Mouse (Mus musculus): Measurements from ENCODE around the gene Wnt3.

GRCm38 (mm10) chr11:103780152-103780551, 6.2 kb downstream of the Wnt3 start:
- TF ChIP-seq POLR2A (IDR thresholded peaks at IDR 0.05; ENCODE audit: insufficient read depth, low read length) (no peak), CTCF (IDR thresholded peaks at IDR 0.05; ENCODE audit: low read depth, low read length) (no peak)

Measured in ES-Bruce4 (cell line).